Mouse (Mus musculus): ENCODE data around the gene Cdk5rap2. TPM values are rescaled to one million over a fixed set of nuclear protein-coding genes. Genes with fewer than 3 reads are reported as not detected.

The Cdk5rap2 gene
- total and polyA plus RNA-seq, 3 experiments, result 10.5 to 15.4 TPM; not detected in 1

DNA sequence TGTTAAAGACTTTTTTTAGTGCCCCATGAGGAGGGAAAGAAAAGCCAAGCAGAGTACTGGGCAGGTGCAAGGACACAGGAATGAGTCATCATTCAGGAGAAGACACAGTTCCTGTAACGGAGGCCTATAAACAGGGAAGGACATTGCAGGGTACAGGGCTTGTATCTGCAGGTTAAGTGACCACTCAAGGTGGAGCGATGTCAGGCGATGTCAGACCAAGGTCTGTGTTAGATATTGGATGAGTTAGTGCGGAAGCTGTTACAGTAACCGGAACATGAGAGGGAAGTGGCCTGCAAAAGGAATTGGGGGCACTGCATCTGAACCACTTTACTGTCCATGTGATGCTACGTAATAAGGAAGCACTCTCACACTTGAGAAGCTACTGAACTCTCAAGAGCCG, 170.5 kb downstream of the Cdk5rap2 start:
- no peaks in the 10 kb centered on the region for H3K9me3 ChIP-seq (replicated peaks; ENCODE audit: insufficient read depth, low read length)
- TF ChIP-seq ZMIZ1 (IDR thresholded peaks at IDR 0.05; ENCODE audit: low read depth, low read length) (no peak), ELF1 (IDR thresholded peaks at IDR 0.05; ENCODE audit: low read depth, low read length) (no peak), JUND (IDR thresholded peaks at IDR 0.05; ENCODE audit: low read depth, low read length) (no peak), ZKSCAN1 (IDR thresholded peaks at IDR 0.05; ENCODE audit: low read depth, low read length) (no peak), CTCF (IDR thresholded peaks at IDR 0.05 in 2 of 3, conservative IDR thresholded peaks at IDR 0.05 in 1 of 3; ENCODE audit: control insufficient read depth in 1 of 3, insufficient read depth in 1 of 3, low read depth in 2 of 3, low read length in 3 of 3, poor library complexity in 1 of 3, severe bottlenecking in 1 of 3) (no peak), CHD1 (IDR thresholded peaks at IDR 0.05; ENCODE audit: low read depth, low read length) (no peak), RAD21 (IDR thresholded peaks at IDR 0.05; ENCODE audit: low read depth, low read length) (no peak), UBTF (IDR thresholded peaks at IDR 0.05; ENCODE audit: borderline replicate concordance, insufficient read depth, low read depth, low read length) (no peak)
- H3K4me3 ChIP-seq (ENCODE audit: control insufficient read depth in 1 of 2, insufficient read depth in 1 of 2, low read depth in 2 of 2, low read length in 2 of 2), result no peak overlapping the region
- H3K79me2 ChIP-seq (ENCODE audit: control insufficient read depth, insufficient read depth, low read length, poor library complexity), result no peaks in the 10 kb centered on the region
- no peaks in the 10 kb centered on the region; a peak in 1 of 4 replicates for H3K27me3 ChIP-seq (ENCODE audit: control insufficient read depth in 1 of 2, insufficient read depth in 2 of 2, low read length in 2 of 2)
- H3K36me3 ChIP-seq (ENCODE audit: control insufficient read depth in 1 of 2, insufficient read depth in 2 of 2, low read length in 2 of 2), result no peaks in the 10 kb centered on the region; a peak in 1 of 4 replicates
- H3K27ac ChIP-seq (ENCODE audit: control insufficient read depth, low read depth, low read length), result no peak overlapping the region
- no peaks in the 10 kb centered on the region for H3K4me1 ChIP-seq (ENCODE audit: control insufficient read depth in 1 of 2, insufficient read depth in 2 of 2, low read length in 2 of 2)
- no peak for DNase-seq (ENCODE audit: low read depth, low spot score)
- no peak overlapping the region for H3K9ac ChIP-seq (ENCODE audit: control insufficient read depth, low read depth, low read length, poor library complexity, severe bottlenecking)

GRCm38 (mm10) chr4:70238862-70239261, 171.4 kb downstream of the Cdk5rap2 start:
- H3K27me3 ChIP-seq (ENCODE audit: control insufficient read depth in 1 of 2, insufficient read depth in 2 of 2, low read length in 2 of 2), result no peaks in the 10 kb centered on the region; a peak in 1 of 4 replicates
- no peak for DNase-seq (ENCODE audit: low read depth, low spot score)
- H3K27ac ChIP-seq (ENCODE audit: control insufficient read depth, low read depth, low read length), result no peak overlapping the region
- no peak overlapping the region for H3K4me3 ChIP-seq (ENCODE audit: control insufficient read depth in 1 of 2, insufficient read depth in 1 of 2, low read depth in 2 of 2, low read length in 2 of 2)
- TF ChIP-seq BHLHE40 (IDR thresholded peaks at IDR 0.05; ENCODE audit: borderline replicate concordance, low read depth, low read length) (no peak), TBP (IDR thresholded peaks at IDR 0.05; ENCODE audit: low read depth, low read length) (no peak), NELFE (IDR thresholded peaks at IDR 0.05; ENCODE audit: low read depth, low read length) (no peak), UBTF (IDR thresholded peaks at IDR 0.05; ENCODE audit: borderline replicate concordance, insufficient read depth, low read depth, low read length) (no peak), KAT2A (conservative IDR thresholded peaks at IDR 0.05; ENCODE audit: low read depth, low read length) (no peak)
- H3K9me3 ChIP-seq (replicated peaks; ENCODE audit: insufficient read depth, low read length), result no peaks in the 10 kb centered on the region
- H3K4me1 ChIP-seq (ENCODE audit: control insufficient read depth in 1 of 2, insufficient read depth in 2 of 2, low read length in 2 of 2), result no peaks in the 10 kb centered on the region
- no peaks in the 10 kb centered on the region; a peak in 1 of 4 replicates for H3K36me3 ChIP-seq (ENCODE audit: control insufficient read depth in 1 of 2, insufficient read depth in 2 of 2, low read length in 2 of 2)
- no peak overlapping the region for H3K9ac ChIP-seq (ENCODE audit: control insufficient read depth, low read depth, low read length, poor library complexity, severe bottlenecking)
- no peaks in the 10 kb centered on the region for H3K79me2 ChIP-seq (ENCODE audit: control insufficient read depth, insufficient read depth, low read length, poor library complexity)

DNA sequence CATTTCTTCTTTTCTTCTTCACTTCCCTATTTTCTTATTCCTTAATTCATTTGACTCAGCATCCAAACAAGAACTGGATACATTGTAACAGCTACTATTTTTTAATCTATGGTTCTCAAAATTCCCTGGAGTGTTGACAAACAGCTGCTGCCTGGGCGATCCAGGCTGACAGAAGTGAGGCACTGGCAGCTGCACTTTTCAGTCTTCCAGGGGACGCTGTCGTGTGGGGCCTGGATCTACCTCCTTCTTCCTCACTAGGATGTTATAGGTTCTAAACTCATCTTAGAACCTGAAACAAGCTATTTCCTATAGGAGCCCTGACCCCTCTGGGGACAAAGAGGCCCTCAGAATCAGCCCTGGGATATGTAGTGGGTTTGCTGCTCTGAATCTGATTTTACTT, 177.9 kb downstream of the Cdk5rap2 start:
- TF ChIP-seq ZKSCAN1 (IDR thresholded peaks at IDR 0.05; ENCODE audit: low read depth, low read length) (no peak), TAL1 (IDR thresholded peaks at IDR 0.05; ENCODE audit: low read length) (no peak), ZNF384 (IDR thresholded peaks at IDR 0.05; ENCODE audit: low read depth, low read length) (no peak), TCF12 (IDR thresholded peaks at IDR 0.05; ENCODE audit: low read depth, low read length) (no peak), USF2 (IDR thresholded peaks at IDR 0.05; ENCODE audit: borderline replicate concordance in 1 of 2, insufficient read depth in 1 of 2, low read depth in 1 of 2, low read length in 2 of 2) (no peak), CTCF (IDR thresholded peaks at IDR 0.05 in 2 of 3, conservative IDR thresholded peaks at IDR 0.05 in 1 of 3; ENCODE audit: control insufficient read depth in 1 of 3, insufficient read depth in 1 of 3, low read depth in 2 of 3, low read length in 3 of 3, poor library complexity in 1 of 3, severe bottlenecking in 1 of 3) (no peak), TBP (IDR thresholded peaks at IDR 0.05; ENCODE audit: low read depth, low read length) (no peak), USF1 (IDR thresholded peaks at IDR 0.05; ENCODE audit: low read depth, low read length) (no peak), MAFK (IDR thresholded peaks at IDR 0.05; ENCODE audit: borderline replicate concordance, low read depth, low read length) (no peak), MXI1 (IDR thresholded peaks at IDR 0.05; ENCODE audit: low read depth, low read length) (no peak), HCFC1 (IDR thresholded peaks at IDR 0.05; ENCODE audit: low read depth, low read length) (no peak), ELF1 (IDR thresholded peaks at IDR 0.05; ENCODE audit: low read depth, low read length) (no peak), MAX (IDR thresholded peaks at IDR 0.05; ENCODE audit: low read length) (no peak), POLR2AphosphoS5 (IDR thresholded peaks at IDR 0.05; ENCODE audit: borderline replicate concordance, low read depth, low read length) (no peak), JUND (IDR thresholded peaks at IDR 0.05; ENCODE audit: low read depth, low read length) (no peak), BHLHE40 (IDR thresholded peaks at IDR 0.05; ENCODE audit: borderline replicate concordance, low read depth, low read length) (no peak), ETS1 (IDR thresholded peaks at IDR 0.05; ENCODE audit: low read depth, low read length) (no peak), MYB (IDR thresholded peaks at IDR 0.05; ENCODE audit: low read depth, low read length) (no peak)
- Histone ChIP-seq H3K4me3 (ENCODE audit: control insufficient read depth in 1 of 2, insufficient read depth in 1 of 2, low read depth in 2 of 2, low read length in 2 of 2) (no peak overlapping the region), H3K4me1 (ENCODE audit: control insufficient read depth in 1 of 2, insufficient read depth in 2 of 2, low read length in 2 of 2) (no peaks in the 10 kb centered on the region), H3K79me2 (ENCODE audit: control insufficient read depth, insufficient read depth, low read length, poor library complexity) (no peaks in the 10 kb centered on the region), H3K36me3 (ENCODE audit: control insufficient read depth in 1 of 2, insufficient read depth in 2 of 2, low read length in 2 of 2) (no peaks in the 10 kb centered on the region; a peak in 1 of 4 replicates), H3K27ac (ENCODE audit: control insufficient read depth, low read depth, low read length) (no peak overlapping the region), H3K9ac (ENCODE audit: control insufficient read depth, low read depth, low read length, poor library complexity, severe bottlenecking) (no peak overlapping the region), H3K27me3 (ENCODE audit: control insufficient read depth in 1 of 2, insufficient read depth in 2 of 2, low read length in 2 of 2) (no peaks in the 10 kb centered on the region; a peak in 1 of 4 replicates), H3K9me3 (replicated peaks; ENCODE audit: insufficient read depth, low read length) (no peaks in the 10 kb centered on the region)
- no peak for DNase-seq (ENCODE audit: low read depth, low spot score)

Data from MEL (cell line).